Mouse (Mus musculus) right cerebral cortex, postnatal 36 days (tissue): ENCODE results near the gene 4933415A04Rik.

Experiments used
- DNase-seq, 2 experiments: peaks; one replicate each; pipeline ENCODE4 v3.0.0; 2022; ENCODE audit warnings: low spot score in 2 of 2, mixed read lengths in 1 of 2

4933415A04Rik gene

DNA sequence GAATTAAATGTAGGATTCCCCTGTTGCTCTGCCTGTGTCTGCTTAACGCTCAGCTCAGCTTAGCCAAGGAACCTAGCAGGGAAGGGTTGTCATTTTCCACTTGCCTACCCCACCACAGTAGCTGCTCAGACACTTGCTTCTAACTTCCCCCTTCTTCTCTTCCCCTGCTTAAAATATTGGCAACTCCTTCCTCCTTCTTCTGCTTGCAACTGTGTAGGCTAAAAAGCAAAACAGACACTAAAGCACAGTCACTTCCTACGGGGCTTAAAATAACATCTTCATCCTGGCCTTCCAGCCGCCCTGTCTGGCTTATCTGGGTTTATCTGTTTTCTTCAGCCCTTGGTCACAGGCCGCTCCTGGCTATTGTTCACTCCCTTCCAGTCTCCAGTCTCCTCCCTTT is 45.7 kb downstream of the 4933415A04Rik start:
- DNase-seq: peak in 1 of 2 experiments; percentile 20

DNA sequence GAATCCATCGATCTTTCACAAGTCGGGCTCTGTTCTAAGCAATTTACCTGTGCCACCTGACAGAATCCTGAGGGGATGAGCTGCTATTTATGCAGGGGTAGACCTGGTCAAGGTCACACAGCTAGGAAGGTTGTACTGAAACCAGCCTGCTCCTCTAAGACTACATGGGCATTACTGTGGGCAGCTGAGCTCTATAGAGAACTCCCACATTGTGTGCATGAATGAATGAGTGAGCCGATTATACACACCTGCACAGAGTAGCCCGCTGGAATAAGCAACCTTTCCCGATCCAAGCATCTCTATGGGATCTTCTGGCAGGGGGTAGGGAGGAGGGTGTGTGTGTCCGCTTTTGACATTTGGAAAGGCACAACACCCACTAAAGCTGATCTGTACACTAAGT is 46.3 kb downstream of the 4933415A04Rik start:
- DNase-seq: no peak

DNA sequence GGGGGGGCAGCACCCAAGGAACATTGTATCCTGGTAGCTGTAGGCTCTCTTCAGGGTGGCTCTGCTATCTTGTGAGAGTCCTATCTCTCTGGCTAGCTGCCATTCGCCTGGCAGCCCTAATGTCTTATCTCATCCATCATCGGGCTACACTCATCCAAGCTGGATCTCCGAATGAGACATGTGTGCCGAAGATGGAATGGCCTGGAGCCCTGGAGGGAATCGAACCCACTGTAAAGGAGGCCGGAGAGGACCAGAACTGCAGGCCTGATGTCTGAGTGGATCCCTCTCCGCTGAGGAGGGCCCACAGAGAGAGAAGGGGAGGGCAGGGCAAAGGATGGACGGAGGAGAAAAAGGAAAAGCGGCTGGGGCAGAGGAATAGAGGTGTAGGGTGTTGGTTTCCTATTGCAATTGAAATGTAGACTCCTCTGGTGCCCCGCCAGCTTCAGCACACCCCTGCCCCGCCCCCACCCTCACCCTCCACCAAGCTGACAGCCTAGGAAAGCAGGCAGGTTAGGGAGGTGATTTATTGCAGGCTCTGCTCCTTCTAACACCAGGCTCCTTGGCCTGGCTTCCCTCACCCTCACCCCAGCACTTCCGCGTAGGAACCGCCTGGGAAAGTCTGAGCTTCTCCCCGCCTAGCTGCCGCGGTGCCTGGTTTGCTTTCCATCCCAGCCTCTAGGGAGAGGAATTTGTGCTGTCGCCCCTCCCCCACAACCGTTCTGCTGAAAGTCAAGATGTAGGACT is 47.0 kb downstream of the 4933415A04Rik start:
- peak; percentile 45 to 47 for DNase-seq

DNA sequence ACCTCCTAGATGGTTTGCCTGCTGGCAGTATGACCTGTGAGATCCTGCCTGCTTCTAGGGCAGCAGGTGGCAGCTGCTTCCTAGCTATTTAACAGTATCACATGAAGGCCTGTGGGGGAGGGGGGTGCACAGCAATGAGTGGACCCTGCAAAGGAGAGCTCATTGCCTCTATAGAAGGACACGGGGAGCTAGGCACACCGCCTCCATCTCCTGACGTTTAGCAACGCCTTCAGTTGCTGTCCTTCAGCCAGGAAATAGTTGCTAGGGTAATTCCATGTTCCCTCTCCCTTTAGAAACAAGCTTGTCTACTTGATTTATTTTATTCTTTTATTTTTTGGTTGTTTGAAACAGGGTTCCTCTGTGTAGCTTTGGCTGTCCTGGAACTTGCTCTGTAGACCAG is 49.9 kb downstream of the 4933415A04Rik start:
- DNase-seq: peak in 1 of 2 experiments; percentile 45

DNA sequence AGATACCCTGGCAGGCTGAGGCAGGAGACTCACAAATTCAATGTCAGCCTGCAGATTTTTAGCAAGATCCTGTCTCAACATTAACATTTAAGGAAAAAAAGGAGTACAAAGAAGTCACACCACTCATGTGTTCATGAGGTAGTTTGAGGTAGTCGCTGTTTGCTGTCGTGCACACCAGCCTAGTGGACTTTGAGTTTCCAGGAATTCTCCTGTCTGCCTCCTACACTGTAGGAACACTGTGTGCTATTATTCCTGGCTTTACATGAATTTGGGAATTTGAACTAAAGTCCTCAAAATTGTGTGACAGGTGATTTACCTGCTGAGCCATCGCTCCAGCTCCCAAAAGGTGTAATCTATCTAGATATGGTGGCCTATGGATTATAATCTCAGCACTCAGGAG is 51.6 kb downstream of the 4933415A04Rik start:
- no peak for DNase-seq
